Mouse (Mus musculus): ENCODE measurements around the gene Tmem33. TPM values are rescaled to one million over a fixed set of nuclear protein-coding genes. Genes with fewer than 3 reads are reported as not detected.
A peak's percentile ranks its signal among the peaks of the same experiment; 100 is the strongest.

Tmem33 gene
- polyA plus RNA-seq, 1 experiment from 2014 or later: 48.3 TPM

DNA sequence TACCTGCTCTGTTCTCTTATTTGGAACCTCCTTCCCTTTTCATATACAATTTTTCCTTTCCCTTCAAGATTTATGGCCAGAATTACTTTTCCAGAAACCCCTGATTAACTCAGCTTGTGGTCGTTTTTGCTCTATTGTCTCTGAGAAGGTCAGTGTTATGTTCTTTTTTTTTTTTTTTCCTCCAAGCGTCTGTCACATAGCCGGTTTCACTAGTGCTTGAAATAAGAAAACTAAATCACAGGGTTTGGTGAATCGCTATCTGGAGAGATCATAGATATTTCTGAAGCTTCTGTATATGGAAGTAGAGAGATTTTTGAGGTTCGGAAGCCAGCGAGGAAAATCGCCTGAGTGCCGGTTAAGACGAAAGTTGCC lies 220 bp upstream of the Tmem33 start:
- peak overlapping the region; percentile 69 to 97 for H3K4me3 ChIP-seq (ENCODE audit: control insufficient read depth in 1 of 2, insufficient read depth in 1 of 2, low read depth in 1 of 2, low read length in 2 of 2)
- no peaks in the 10 kb centered on the region for H3K27me3 ChIP-seq (ENCODE audit: control insufficient read depth, insufficient read depth, low read length)
- ATAC-seq (ENCODE audit: insufficient number of reproducible peaks, insufficient read depth, low FRiP score, low read depth): no peak
- WGBS: 0% methylated on average over 9 of the region's 9 CpGs
- H3K27ac ChIP-seq (replicated peaks in 1 of 2; ENCODE audit: control insufficient read depth in 1 of 2, insufficient read depth in 1 of 2, low read depth in 2 of 2, low read length in 2 of 2): peak overlapping the region; percentile 55 to 94; a peak in 3 of 4 replicates
- H3K4me1 ChIP-seq (ENCODE audit: control insufficient read depth in 2 of 2, insufficient read depth in 2 of 2, low read length in 2 of 2): peaks cover 0 to 7% of the 10 kb centered on the region in 2 experiments; a peak in 3 of 4 replicates
- peaks cover 31% of the 10 kb centered on the region for H3K36me3 ChIP-seq (ENCODE audit: control insufficient read depth, insufficient read depth, low read length)
- peak overlapping the region; percentile 74 for H3K4me2 ChIP-seq (ENCODE audit: low read length)
- no peaks in the 10 kb centered on the region for H3K9me3 ChIP-seq (ENCODE audit: control insufficient read depth, low read length)
- peak overlapping the region; percentile 92 for H3K9ac ChIP-seq (ENCODE audit: low read length)

DNA sequence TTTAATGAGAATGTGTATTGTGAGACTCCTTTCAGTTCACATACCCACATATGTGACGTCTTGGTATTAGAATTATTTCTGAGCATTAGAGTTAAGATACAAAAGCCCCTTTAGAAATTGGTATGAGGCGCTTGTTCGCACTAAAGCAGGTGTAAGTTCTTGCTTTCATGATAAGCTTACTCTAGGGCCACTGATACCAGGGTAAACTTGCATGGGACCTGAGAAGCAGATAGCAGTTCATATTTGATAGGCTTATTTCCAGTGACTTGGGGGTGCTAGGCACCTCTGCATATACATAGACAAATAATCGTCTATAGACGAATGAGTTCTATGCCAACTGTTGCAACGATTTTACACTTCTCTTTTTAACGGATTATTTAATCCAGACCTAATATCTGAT lies 2.6 kb downstream of the Tmem33 start:
- H3K36me3 ChIP-seq (ENCODE audit: control insufficient read depth, insufficient read depth, low read length): peaks cover 57% of the 10 kb centered on the region
- 89% methylated on average over 7 of the region's 7 CpGs for WGBS
- no peak overlapping the region for H3K27ac ChIP-seq (replicated peaks in 1 of 2; ENCODE audit: control insufficient read depth in 1 of 2, insufficient read depth in 1 of 2, low read depth in 2 of 2, low read length in 2 of 2)
- ATAC-seq (ENCODE audit: insufficient number of reproducible peaks, insufficient read depth, low FRiP score, low read depth): no peak
- no peak overlapping the region for H3K9ac ChIP-seq (ENCODE audit: low read length)
- peaks cover 0 to 7% of the 10 kb centered on the region in 2 experiments; a peak in 3 of 4 replicates for H3K4me1 ChIP-seq (ENCODE audit: control insufficient read depth in 2 of 2, insufficient read depth in 2 of 2, low read length in 2 of 2)
- H3K4me3 ChIP-seq (ENCODE audit: control insufficient read depth in 1 of 2, insufficient read depth in 1 of 2, low read depth in 1 of 2, low read length in 2 of 2): no peak overlapping the region
- H3K4me2 ChIP-seq (ENCODE audit: low read length): no peak overlapping the region
- H3K27me3 ChIP-seq (ENCODE audit: control insufficient read depth, insufficient read depth, low read length): no peaks in the 10 kb centered on the region
- H3K9me3 ChIP-seq (ENCODE audit: control insufficient read depth, low read length): no peaks in the 10 kb centered on the region

DNA sequence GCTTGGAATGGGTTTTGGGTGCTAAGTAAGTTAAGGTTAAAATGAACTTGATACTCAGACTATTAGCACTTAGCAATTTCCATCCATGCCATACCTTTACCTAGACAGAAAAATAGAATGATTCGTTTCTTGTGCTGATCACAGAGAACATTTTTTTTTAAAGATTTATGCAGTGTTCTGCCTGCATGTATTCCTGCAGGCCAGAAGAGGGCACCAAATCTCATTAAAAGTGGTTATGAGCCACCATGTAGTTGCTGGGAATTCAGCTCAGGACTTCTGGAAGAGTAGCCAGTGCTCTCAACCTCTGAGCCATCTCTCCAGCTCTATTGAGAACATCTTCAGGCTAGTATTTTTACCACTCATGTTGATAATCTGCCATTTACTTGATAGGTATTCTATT lies 5.7 kb downstream of the Tmem33 start:
- H3K36me3 ChIP-seq (ENCODE audit: control insufficient read depth, insufficient read depth, low read length): peaks cover 74% of the 10 kb centered on the region
- peaks cover 0 to 7% of the 10 kb centered on the region in 2 experiments; a peak in 2 of 4 replicates for H3K4me1 ChIP-seq (ENCODE audit: control insufficient read depth in 2 of 2, insufficient read depth in 2 of 2, low read length in 2 of 2)
- H3K27me3 ChIP-seq (ENCODE audit: control insufficient read depth, insufficient read depth, low read length): no peaks in the 10 kb centered on the region
- H3K27ac ChIP-seq (replicated peaks in 1 of 2; ENCODE audit: control insufficient read depth in 1 of 2, insufficient read depth in 1 of 2, low read depth in 2 of 2, low read length in 2 of 2): no peak overlapping the region
- no peaks in the 10 kb centered on the region for H3K9me3 ChIP-seq (ENCODE audit: control insufficient read depth, low read length)
- WGBS: 97% methylated on average over 1 of the region's 1 CpGs
- no peak overlapping the region for H3K4me3 ChIP-seq (ENCODE audit: control insufficient read depth in 1 of 2, insufficient read depth in 1 of 2, low read depth in 1 of 2, low read length in 2 of 2)
- ATAC-seq (ENCODE audit: insufficient number of reproducible peaks, insufficient read depth, low FRiP score, low read depth): no peak
- H3K4me2 ChIP-seq (ENCODE audit: low read length): no peak overlapping the region
- H3K9ac ChIP-seq (ENCODE audit: low read length): no peak overlapping the region

DNA sequence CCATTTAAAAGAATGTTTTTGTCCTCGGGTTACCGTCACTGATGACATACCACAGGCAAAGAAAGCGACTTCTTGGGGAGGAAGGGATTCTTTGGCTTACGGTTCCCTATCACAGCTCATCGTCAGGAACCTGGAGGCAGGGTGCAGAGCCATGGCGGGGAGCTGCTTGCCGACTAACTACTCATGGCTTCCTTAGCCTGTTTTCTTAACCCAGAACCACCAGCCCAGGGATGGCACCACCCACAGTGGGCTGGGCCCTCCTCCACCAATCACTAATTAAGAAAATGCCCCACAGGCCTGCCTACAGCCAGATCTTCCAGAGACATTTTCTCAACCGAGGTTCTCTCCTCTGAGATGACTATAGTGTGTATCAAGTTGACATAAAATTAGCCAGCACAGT lies 8.9 kb downstream of the Tmem33 start:
- WGBS: 87% methylated on average over 8 of the region's 8 CpGs
- Histone ChIP-seq H3K36me3 (ENCODE audit: control insufficient read depth, insufficient read depth, low read length) (peaks cover 51% of the 10 kb centered on the region), H3K9ac (ENCODE audit: low read length) (no peak overlapping the region), H3K27ac (replicated peaks in 1 of 2; ENCODE audit: control insufficient read depth in 1 of 2, insufficient read depth in 1 of 2, low read depth in 2 of 2, low read length in 2 of 2) (no peak overlapping the region), H3K27me3 (ENCODE audit: control insufficient read depth, insufficient read depth, low read length) (no peaks in the 10 kb centered on the region), H3K4me3 (ENCODE audit: control insufficient read depth in 1 of 2, insufficient read depth in 1 of 2, low read depth in 1 of 2, low read length in 2 of 2) (no peak overlapping the region), H3K4me1 (ENCODE audit: control insufficient read depth in 2 of 2, insufficient read depth in 2 of 2, low read length in 2 of 2) (no peaks in the 10 kb centered on the region), H3K9me3 (ENCODE audit: control insufficient read depth, low read length) (no peaks in the 10 kb centered on the region), H3K4me2 (ENCODE audit: low read length) (no peak overlapping the region)
- no peak for ATAC-seq (ENCODE audit: insufficient number of reproducible peaks, insufficient read depth, low FRiP score, low read depth)

DNA sequence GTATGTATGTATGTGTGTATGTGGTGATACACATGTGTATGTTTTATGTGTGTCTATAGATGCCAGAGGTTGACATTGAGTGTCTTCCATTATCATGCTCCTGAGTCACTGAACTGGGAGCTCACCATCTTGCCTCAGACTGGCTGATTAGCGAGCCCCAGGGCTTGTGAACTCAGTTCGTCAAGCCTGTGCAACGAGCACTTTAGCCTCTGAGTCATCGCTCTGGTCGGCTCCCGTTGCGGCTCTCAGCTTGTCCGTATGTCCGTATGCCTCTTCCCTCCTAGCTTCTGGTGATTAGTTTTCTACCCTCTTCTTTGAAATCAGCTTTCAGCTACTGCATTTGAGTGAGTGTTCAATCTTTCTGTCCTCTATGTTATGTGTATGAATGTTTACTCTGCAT lies 19.0 kb downstream of the Tmem33 start:
- Histone ChIP-seq H3K36me3 (ENCODE audit: control insufficient read depth, insufficient read depth, low read length) (peaks cover 33% of the 10 kb centered on the region), H3K9ac (ENCODE audit: low read length) (no peak overlapping the region), H3K4me2 (ENCODE audit: low read length) (no peak overlapping the region), H3K4me3 (ENCODE audit: control insufficient read depth in 1 of 2, insufficient read depth in 1 of 2, low read depth in 1 of 2, low read length in 2 of 2) (no peak overlapping the region), H3K4me1 (ENCODE audit: control insufficient read depth in 2 of 2, insufficient read depth in 2 of 2, low read length in 2 of 2) (no peaks in the 10 kb centered on the region), H3K9me3 (ENCODE audit: control insufficient read depth, low read length) (no peaks in the 10 kb centered on the region), H3K27me3 (ENCODE audit: control insufficient read depth, insufficient read depth, low read length) (no peaks in the 10 kb centered on the region), H3K27ac (replicated peaks in 1 of 2; ENCODE audit: control insufficient read depth in 1 of 2, insufficient read depth in 1 of 2, low read depth in 2 of 2, low read length in 2 of 2) (no peak overlapping the region)
- 91% methylated on average over 9 of the region's 9 CpGs for WGBS
- ATAC-seq (ENCODE audit: insufficient number of reproducible peaks, insufficient read depth, low FRiP score, low read depth): no peak

DNA sequence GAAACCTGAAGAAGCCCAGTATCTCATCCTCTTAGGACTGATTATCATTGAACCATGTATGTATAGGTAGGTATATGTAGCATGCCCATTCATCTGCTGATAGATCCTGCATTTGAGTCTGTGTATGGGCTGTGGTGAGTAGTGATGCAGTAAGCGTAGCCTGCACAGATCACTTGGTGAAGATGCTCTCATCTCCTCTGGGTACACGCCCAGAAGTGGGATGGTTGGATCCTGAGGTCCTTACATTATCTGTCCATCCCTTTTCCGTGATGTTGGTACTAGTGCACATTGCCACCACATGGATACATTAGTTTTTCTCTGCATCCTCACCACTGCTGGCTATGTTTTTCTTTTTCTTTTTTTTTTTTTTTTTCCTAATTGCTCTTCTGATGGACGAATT lies 19.5 kb downstream of the Tmem33 start:
- Histone ChIP-seq H3K36me3 (ENCODE audit: control insufficient read depth, insufficient read depth, low read length) (peaks cover 37% of the 10 kb centered on the region), H3K4me3 (ENCODE audit: control insufficient read depth in 1 of 2, insufficient read depth in 1 of 2, low read depth in 1 of 2, low read length in 2 of 2) (no peak overlapping the region), H3K27me3 (ENCODE audit: control insufficient read depth, insufficient read depth, low read length) (no peaks in the 10 kb centered on the region), H3K9ac (ENCODE audit: low read length) (no peak overlapping the region), H3K9me3 (ENCODE audit: control insufficient read depth, low read length) (no peaks in the 10 kb centered on the region), H3K4me1 (ENCODE audit: control insufficient read depth in 2 of 2, insufficient read depth in 2 of 2, low read length in 2 of 2) (no peaks in the 10 kb centered on the region), H3K27ac (replicated peaks in 1 of 2; ENCODE audit: control insufficient read depth in 1 of 2, insufficient read depth in 1 of 2, low read depth in 2 of 2, low read length in 2 of 2) (no peak overlapping the region), H3K4me2 (ENCODE audit: low read length) (no peak overlapping the region)
- WGBS: 93% methylated on average over 4 of the region's 4 CpGs
- ATAC-seq (ENCODE audit: insufficient number of reproducible peaks, insufficient read depth, low FRiP score, low read depth): no peak

DNA sequence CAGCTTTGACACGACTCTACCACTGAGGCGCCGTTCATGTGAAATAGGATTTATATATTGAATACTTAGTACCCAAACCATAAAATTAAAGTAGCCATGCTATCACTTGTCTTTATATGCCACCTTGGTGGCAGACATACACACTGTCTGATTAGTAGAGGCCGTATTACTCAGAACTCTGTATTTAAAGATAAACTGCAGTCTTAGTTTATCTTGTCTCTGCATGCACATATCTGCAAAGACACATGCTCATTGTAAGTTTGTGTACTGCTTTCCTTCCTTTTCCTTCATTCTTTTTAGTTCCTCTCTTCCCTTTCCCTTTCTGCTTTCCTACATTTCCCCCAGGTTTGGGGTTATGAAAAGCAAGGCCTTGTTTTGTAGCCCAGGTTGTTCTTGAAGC lies 20.0 kb downstream of the Tmem33 start:
- no peak overlapping the region for H3K4me2 ChIP-seq (ENCODE audit: low read length)
- no peak overlapping the region for H3K9ac ChIP-seq (ENCODE audit: low read length)
- H3K9me3 ChIP-seq (ENCODE audit: control insufficient read depth, low read length): no peaks in the 10 kb centered on the region
- WGBS: 92% methylated on average over 4 of the region's 4 CpGs
- H3K27ac ChIP-seq (replicated peaks in 1 of 2; ENCODE audit: control insufficient read depth in 1 of 2, insufficient read depth in 1 of 2, low read depth in 2 of 2, low read length in 2 of 2): no peak overlapping the region
- no peaks in the 10 kb centered on the region for H3K27me3 ChIP-seq (ENCODE audit: control insufficient read depth, insufficient read depth, low read length)
- peaks cover 43% of the 10 kb centered on the region for H3K36me3 ChIP-seq (ENCODE audit: control insufficient read depth, insufficient read depth, low read length)
- H3K4me1 ChIP-seq (ENCODE audit: control insufficient read depth in 2 of 2, insufficient read depth in 2 of 2, low read length in 2 of 2): no peaks in the 10 kb centered on the region
- no peak for ATAC-seq (ENCODE audit: insufficient number of reproducible peaks, insufficient read depth, low FRiP score, low read depth)
- no peak overlapping the region for H3K4me3 ChIP-seq (ENCODE audit: control insufficient read depth in 1 of 2, insufficient read depth in 1 of 2, low read depth in 1 of 2, low read length in 2 of 2)

DNA sequence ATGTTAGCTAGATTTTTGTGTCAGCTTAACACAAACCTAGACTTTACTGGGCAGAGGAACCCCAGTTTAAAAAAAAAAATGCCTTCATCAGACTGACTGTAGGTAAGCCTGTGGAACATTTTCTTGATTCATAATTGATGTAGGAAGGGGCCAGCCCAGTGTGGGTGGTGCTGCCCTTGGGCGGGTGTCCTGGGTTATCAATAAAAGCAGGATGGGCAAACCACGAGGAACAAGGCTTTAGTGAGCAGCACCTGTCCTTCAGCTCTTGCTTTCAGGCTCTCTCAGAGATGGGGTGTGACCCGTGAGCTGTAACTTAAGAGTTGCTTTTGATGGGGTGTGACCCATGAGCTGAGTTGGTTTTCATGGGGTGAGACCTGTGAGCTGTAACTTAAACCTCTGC lies 34.7 kb downstream of the Tmem33 start:
- Histone ChIP-seq H3K36me3 (ENCODE audit: control insufficient read depth, insufficient read depth, low read length) (peaks cover 26% of the 10 kb centered on the region), H3K4me3 (ENCODE audit: control insufficient read depth in 1 of 2, insufficient read depth in 1 of 2, low read depth in 1 of 2, low read length in 2 of 2) (no peak overlapping the region), H3K4me2 (ENCODE audit: low read length) (no peak overlapping the region), H3K27ac (replicated peaks in 1 of 2; ENCODE audit: control insufficient read depth in 1 of 2, insufficient read depth in 1 of 2, low read depth in 2 of 2, low read length in 2 of 2) (no peak overlapping the region), H3K9ac (ENCODE audit: low read length) (no peak overlapping the region), H3K4me1 (ENCODE audit: control insufficient read depth in 2 of 2, insufficient read depth in 2 of 2, low read length in 2 of 2) (no peaks in the 10 kb centered on the region), H3K27me3 (ENCODE audit: control insufficient read depth, insufficient read depth, low read length) (no peaks in the 10 kb centered on the region), H3K9me3 (ENCODE audit: control insufficient read depth, low read length) (no peaks in the 10 kb centered on the region)
- WGBS: 77% methylated on average over 3 of the region's 3 CpGs
- ATAC-seq (ENCODE audit: insufficient number of reproducible peaks, insufficient read depth, low FRiP score, low read depth): no peak

Measured in heart, embryonic 14.5 days (tissue).